Mouse (Mus musculus) ES-E14 (cell line): ENCODE results near the gene Fkbp7. TPM values are rescaled to one million over a fixed set of nuclear protein-coding genes. Genes with fewer than 3 reads are reported as not detected.
A peak's percentile ranks its signal among the peaks of the same experiment; 100 is the strongest.

Experiments
- DNase-seq: peaks from one replicate; pipeline ENCODE4 v3.0.0-alpha.2; 2013; ENCODE audit warnings: low read depth, low spot score
- H3K27ac ChIP-seq: 2 replicates; pipeline ENCODE4 v1.5.1; 2012; ENCODE audit warnings: low read depth, mild to moderate bottlenecking, low read length, moderate library complexity, mixed read lengths; ENCODE audit not compliant: poor library complexity, insufficient read depth, severe bottlenecking
- H3K36me3 ChIP-seq: 2 replicates; pipeline ENCODE4 v1.6.1; 2012; ENCODE audit warnings: mild to moderate bottlenecking, low read length, moderate library complexity, mixed read lengths; ENCODE audit not compliant: control insufficient read depth, poor library complexity, insufficient read depth, severe bottlenecking
- H3K4me1 ChIP-seq, 2 experiments: fragments of 150-350 bp in 1 of 2; sonication (generic) in 1 of 2; 2 replicates each; pipeline ENCODE4 v1.6.1; 2012; ENCODE audit warnings: low read length in 2 of 2, mild to moderate bottlenecking in 1 of 2, mixed read lengths in 1 of 2; ENCODE audit not compliant: control insufficient read depth in 2 of 2, insufficient read depth in 2 of 2, poor library complexity in 1 of 2
- H3K4me3 ChIP-seq, 2 experiments: fragments of 150-350 bp in 1 of 2; sonication (generic) in 1 of 2; 2 replicates each; pipeline ENCODE4 v1.5.1; 2012; ENCODE audit warnings: low read length in 2 of 2, low read depth in 1 of 2, mild to moderate bottlenecking in 1 of 2, mixed read lengths in 1 of 2; ENCODE audit not compliant: insufficient read depth in 1 of 2, poor library complexity in 1 of 2, severe bottlenecking in 1 of 2
- H3K9ac ChIP-seq: 2 replicates; pipeline ENCODE4 v1.6.1; 2012; ENCODE audit warnings: low read depth, mild to moderate bottlenecking, low read length, mixed read lengths; ENCODE audit not compliant: poor library complexity, insufficient read depth, severe bottlenecking
- H3K9me3 ChIP-seq: fragments of 150-350 bp; sonication (generic); 2 replicates; pipeline ENCODE4 v1.6.1; 2012; ENCODE audit warnings: low read depth, mild to moderate bottlenecking, low read length; ENCODE audit not compliant: control insufficient read depth, insufficient read depth
- CHD2 ChIP-seq: IDR thresholded peaks from 2 replicates; pipeline ENCODE4 v1.6.1; 2014; ENCODE audit warnings: mild to moderate bottlenecking, low read depth, low read length, inconsistent platforms
- HCFC1 ChIP-seq: IDR thresholded peaks from 2 replicates; pipeline ENCODE4 v1.6.1; 2012; ENCODE audit warnings: low read length, inconsistent platforms, borderline replicate concordance; ENCODE audit not compliant: insufficient read depth
- MAFK ChIP-seq: IDR thresholded peaks from 2 replicates; pipeline ENCODE4 v1.6.1; 2014; ENCODE audit warnings: mild to moderate bottlenecking, low read depth, low read length, inconsistent platforms; ENCODE audit not compliant: insufficient read depth
- ZC3H11A ChIP-seq: IDR thresholded peaks from 2 replicates; pipeline ENCODE4 v1.6.1; 2012; ENCODE audit warnings: low read depth, mild to moderate bottlenecking, inconsistent platforms, low read length, borderline replicate concordance
- ZNF384 ChIP-seq: IDR thresholded peaks from 2 replicates; pipeline ENCODE4 v1.6.1; 2012; ENCODE audit warnings: low read depth, low read length, inconsistent platforms
- in situ Hi-C, 2 experiments: fragments of 600-800 bp; cut with MboI; formaldehyde crosslinking; loops; one replicate each; pipeline ENCODE4 v1.15.1; 2025; ENCODE audit warnings: low sequenced_read_pairs in 2 of 2, inconsistent platforms in 1 of 2; ENCODE audit not compliant: unreplicated experiment in 2 of 2
- total RNA-seq: library from RNA; depleted of rRNA; stranded (reverse); fragments of 300-350 nt; gene quantifications from 2 replicates; pipeline ENCODE4 v1.2.3, GENCODE M21; 2012; rRNA removed

Gene Fkbp7
- 6.2 and 7.5 TPM in 2 replicates for total RNA-seq

- no peak for TF ChIP-seq CHD2
- TF ChIP-seq ZC3H11A = no peak
- TF ChIP-seq MAFK = no peak
- TF ChIP-seq ZNF384 = no peak
- no peak for TF ChIP-seq HCFC1
- in situ Hi-C loops = no loop called here
- Histone ChIP-seq H3K36me3 (no peaks in the 10 kb centered on the region), H3K27ac (no peak within 1 kb of the TSS), H3K4me1 (0 out of 4 replicates have a peak, but pooled peaks cover 3% of the 10 kb centered on the region in 2 experiments), H3K4me3 (peak within 1 kb of the TSS; percentile 13 to 55; a peak in 3 of 4 replicates), H3K9me3 (no peaks in the 10 kb centered on the region), H3K9ac (no peak within 1 kb of the TSS; the same call in 1 of the 2 replicates)
- peak; percentile 86 for DNase-seq
Observed at GRCm38 (mm10) chr2:76672966-76673392, at the start of gene Fkbp7. TSS of gene Fkbp7 (minus strand) at chr2:76673116.

GRCm38 (mm10) chr2:76719650-76720049, 46.7 kb upstream of the Fkbp7 start:
- TF ChIP-seq ZC3H11A (no peak), CHD2 (no peak), HCFC1 (no peak), MAFK (no peak), ZNF384 (no peak)
- no peak overlapping the region for H3K4me3 ChIP-seq
- no peak for DNase-seq
- peaks cover 12% of the 10 kb centered on the region for H3K36me3 ChIP-seq
- H3K4me1 ChIP-seq = no peaks in the 10 kb centered on the region
- H3K9ac ChIP-seq = no peak overlapping the region
- H3K9me3 ChIP-seq = no peaks in the 10 kb centered on the region
- no peak overlapping the region for H3K27ac ChIP-seq
- in situ Hi-C loops = no loop called here

- H3K4me3 ChIP-seq = no peak overlapping the region
- TF ChIP-seq ZNF384 = no peak
- no peak for TF ChIP-seq HCFC1
- no peak overlapping the region for H3K27ac ChIP-seq
- H3K9ac ChIP-seq = no peak overlapping the region
- peaks cover 19% of the 10 kb centered on the region for H3K36me3 ChIP-seq
- DNase-seq = peak; percentile 28
- in situ Hi-C loops = no loop called here
- no peaks in the 10 kb centered on the region for H3K9me3 ChIP-seq
- 0 out of 4 replicates have a peak, but pooled peaks cover 0 to 1% of the 10 kb centered on the region in 2 experiments for H3K4me1 ChIP-seq
Observed at GRCm38 (mm10) chr2:76714984-76715383, 42.1 kb upstream of the Fkbp7 start.

GRCm38 (mm10) chr2:76708512-76708911, 35.6 kb upstream of the Fkbp7 start:
- Histone ChIP-seq H3K36me3 (peaks cover 29% of the 10 kb centered on the region), H3K4me1 (0 out of 4 replicates have a peak, but pooled peaks cover 0 to 1% of the 10 kb centered on the region in 2 experiments), H3K27ac (no peak overlapping the region), H3K4me3 (no peak overlapping the region), H3K9ac (no peak overlapping the region), H3K9me3 (no peaks in the 10 kb centered on the region)
- DNase-seq = no peak
- in situ Hi-C loops = no loop called here
- TF ChIP-seq ZNF384 = no peak
- TF ChIP-seq MAFK = peak; percentile 100

DNA sequence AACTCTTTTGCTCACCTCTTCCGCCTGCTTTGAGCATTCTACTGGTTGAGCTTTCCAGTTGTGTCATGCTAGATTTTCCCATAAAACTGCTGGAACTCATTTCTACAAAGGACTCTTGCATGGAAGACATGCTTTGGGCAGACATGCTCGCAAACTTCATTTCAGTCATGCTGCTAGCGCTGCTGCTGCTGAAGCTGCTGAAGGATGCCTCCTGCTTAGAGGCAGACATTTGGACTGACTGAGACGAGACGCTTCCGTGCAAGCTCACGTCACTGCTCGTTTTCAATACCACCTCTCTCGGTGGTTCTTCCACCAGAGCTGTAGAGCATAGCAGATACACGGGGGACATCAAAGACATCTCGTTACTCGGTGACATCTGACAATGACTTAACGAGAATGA, 32.7 kb upstream of the Fkbp7 start:
- Histone ChIP-seq H3K36me3 (peaks cover 20% of the 10 kb centered on the region), H3K4me1 (no peaks in the 10 kb centered on the region), H3K9me3 (no peaks in the 10 kb centered on the region), H3K4me3 (no peak overlapping the region), H3K9ac (no peak overlapping the region), H3K27ac (no peak overlapping the region)
- DNase-seq = no peak
- TF ChIP-seq HCFC1 (no peak), ZNF384 (no peak), MAFK (no peak), CHD2 (no peak), ZC3H11A (no peak)
- in situ Hi-C loops = no loop called here
